Mouse (Mus musculus) stomach, embryonic 15.5 days (tissue): ENCODE measurements around the gene Slc46a2. TPM values are rescaled to one million over a fixed set of nuclear protein-coding genes. Genes with fewer than 3 reads are reported as not detected.

Experiments used
- ATAC-seq: fragments of 200-750 bp; cut with Nextera tagmentation; 2 replicates; pipeline ENCODE4 v1.8.0; 2017; ENCODE audit warnings: low read depth, moderate number of reproducible peaks, moderate TSS enrichment; ENCODE audit not compliant: insufficient read depth, low FRiP score
- H3K27ac ChIP-seq: fragments of 300-500 bp; sonication (generic); 2 replicates; pipeline ENCODE4 v1.5.1; 2015; ENCODE audit warnings: mild to moderate bottlenecking, inconsistent platforms
- H3K27me3 ChIP-seq: fragments of 300-500 bp; sonication (generic); replicated peaks from 2 replicates; pipeline ENCODE4 v1.6.1; 2015; ENCODE audit warnings: inconsistent platforms
- H3K36me3 ChIP-seq: fragments of 300-500 bp; sonication (generic); 2 replicates; pipeline ENCODE4 v1.6.1; 2015; ENCODE audit warnings: inconsistent platforms
- H3K4me1 ChIP-seq: fragments of 300-500 bp; sonication (generic); 2 replicates; pipeline ENCODE4 v1.6.1; 2015; ENCODE audit warnings: inconsistent platforms
- H3K4me2 ChIP-seq: fragments of 300-500 bp; sonication (generic); 2 replicates; pipeline ENCODE4 v1.6.1; 2015; ENCODE audit warnings: mild to moderate bottlenecking, inconsistent platforms
- H3K4me3 ChIP-seq: fragments of 300-500 bp; sonication (generic); replicated peaks from 2 replicates; pipeline ENCODE4 v1.5.1; 2015; ENCODE audit warnings: inconsistent platforms
- H3K9ac ChIP-seq: fragments of 300-500 bp; sonication (generic); 2 replicates; pipeline ENCODE4 v1.6.1; 2015; ENCODE audit warnings: inconsistent platforms
- H3K9me3 ChIP-seq: fragments of 300-500 bp; sonication (generic); 2 replicates; pipeline ENCODE4 v1.6.1; 2016; ENCODE audit warnings: inconsistent platforms
- WGBS: fragments of 180-500 bp; shearing (Covaris S2); methylation state at CpG from one replicate; pipeline ENCODE4 v1.1.7; 2015; 5-methylcytosine and 5-hydroxymethylcytosine counted together
- polyA plus RNA-seq: library from polyadenylated mRNA; unstranded; fragments of >200 nt; fragmentation: Nextera tagmentation; extraction: Ambion mirVana; gene quantifications from 2 replicates; pipeline ENCODE4 v1.2.1, GENCODE M21; 2015

Slc46a2 gene
- polyA plus RNA-seq, 1 experiment from 2014 or later: 0.10 TPM

GRCm38 (mm10) chr4:59870859-59871591 lies 43.8 kb downstream of the Slc46a2 start:
- H3K9ac ChIP-seq: no peak overlapping the region
- no peaks in the 10 kb centered on the region for H3K36me3 ChIP-seq
- no peak overlapping the region for H3K27ac ChIP-seq
- no peaks in the 10 kb centered on the region for H3K27me3 ChIP-seq
- H3K4me2 ChIP-seq: no peak overlapping the region
- no peaks in the 10 kb centered on the region for H3K9me3 ChIP-seq
- WGBS: 53% methylated on average over 9 of the region's 9 CpGs
- no peak overlapping the region for H3K4me3 ChIP-seq
- 0 out of 2 replicates have a peak, but pooled peaks have one; percentile 60 for ATAC-seq
- peaks cover 4% of the 10 kb centered on the region; the same call in 1 of the 2 replicates for H3K4me1 ChIP-seq

- no peak overlapping the region for H3K4me2 ChIP-seq
- 65% methylated on average over 6 of the region's 6 CpGs for WGBS
- no peak overlapping the region for H3K27ac ChIP-seq
- H3K36me3 ChIP-seq: no peaks in the 10 kb centered on the region
- no peak overlapping the region for H3K9ac ChIP-seq
- peaks cover 4% of the 10 kb centered on the region; the same call in 1 of the 2 replicates for H3K4me1 ChIP-seq
- H3K4me3 ChIP-seq: no peak overlapping the region
- H3K27me3 ChIP-seq: no peaks in the 10 kb centered on the region
- no peaks in the 10 kb centered on the region for H3K9me3 ChIP-seq
- no peak for ATAC-seq
These were observed 44.4 kb downstream of the Slc46a2 start for GRCm38 (mm10) chr4:59870433-59870832.

- Histone ChIP-seq H3K36me3 (no peaks in the 10 kb centered on the region), H3K9me3 (no peaks in the 10 kb centered on the region), H3K4me3 (no peak overlapping the region), H3K9ac (no peak overlapping the region), H3K27me3 (no peaks in the 10 kb centered on the region), H3K4me1 (peaks cover 4% of the 10 kb centered on the region; the same call in 1 of the 2 replicates), H3K4me2 (no peak overlapping the region), H3K27ac (no peak overlapping the region)
- WGBS: 50% methylated on average over 6 of the region's 6 CpGs
- no peak for ATAC-seq
These were observed 45.3 kb downstream of the Slc46a2 start for GRCm38 (mm10) chr4:59869488-59870057.

DNA sequence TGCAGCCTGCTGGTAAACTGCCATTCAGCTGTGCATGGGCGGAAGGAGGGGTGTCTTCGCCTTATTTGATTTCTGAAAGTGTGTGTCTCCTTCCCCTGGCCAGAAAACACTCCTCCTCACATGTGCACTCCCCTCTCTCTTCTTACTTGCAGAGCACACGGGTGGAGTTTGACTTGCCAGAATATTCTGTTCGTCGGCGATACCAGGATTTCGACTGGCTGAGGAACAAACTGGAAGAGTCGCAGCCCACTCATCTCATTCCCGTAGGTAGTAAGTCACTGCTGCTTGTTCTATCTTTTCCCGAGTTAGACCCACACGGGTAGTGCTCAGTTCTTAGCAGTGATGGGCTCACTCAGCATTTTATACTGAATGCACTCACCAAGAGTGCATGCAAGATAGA lies 46.8 kb downstream of the Slc46a2 start:
- Histone ChIP-seq H3K27ac (no peak overlapping the region), H3K9ac (no peak overlapping the region), H3K4me1 (peaks cover 4% of the 10 kb centered on the region; the same call in 1 of the 2 replicates), H3K4me2 (no peak overlapping the region), H3K36me3 (no peaks in the 10 kb centered on the region), H3K27me3 (no peaks in the 10 kb centered on the region), H3K4me3 (no peak overlapping the region), H3K9me3 (no peaks in the 10 kb centered on the region)
- 85% methylated on average over 11 of the region's 11 CpGs for WGBS
- ATAC-seq: no peak

DNA sequence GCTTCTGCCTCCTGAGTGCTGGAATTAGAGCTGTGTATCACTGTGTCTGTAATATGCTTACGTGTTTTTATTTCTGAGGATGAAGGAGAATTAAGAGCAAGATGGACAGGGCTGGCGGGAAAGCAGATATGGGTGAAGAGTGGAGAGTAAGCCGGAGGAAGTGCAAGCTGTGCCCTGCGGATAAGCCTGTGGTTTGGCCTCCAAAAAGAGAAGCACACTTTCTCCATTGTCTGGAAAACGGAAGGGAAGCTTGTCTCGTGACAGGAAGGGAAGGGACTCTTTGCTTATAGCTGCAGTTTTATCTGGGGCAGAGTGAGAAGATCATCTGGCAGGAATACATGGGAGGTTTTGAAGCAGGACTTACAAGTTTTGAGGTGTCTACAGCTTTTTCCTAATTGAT lies 51.0 kb downstream of the Slc46a2 start:
- no peaks in the 10 kb centered on the region for H3K36me3 ChIP-seq
- H3K27me3 ChIP-seq: no peaks in the 10 kb centered on the region
- no peak overlapping the region for H3K9ac ChIP-seq
- H3K4me1 ChIP-seq: no peaks in the 10 kb centered on the region
- no peaks in the 10 kb centered on the region for H3K9me3 ChIP-seq
- H3K27ac ChIP-seq: no peak overlapping the region
- 66% methylated on average over 6 of the region's 6 CpGs for WGBS
- no peak for ATAC-seq
- H3K4me3 ChIP-seq: no peak overlapping the region
- H3K4me2 ChIP-seq: no peak overlapping the region

DNA sequence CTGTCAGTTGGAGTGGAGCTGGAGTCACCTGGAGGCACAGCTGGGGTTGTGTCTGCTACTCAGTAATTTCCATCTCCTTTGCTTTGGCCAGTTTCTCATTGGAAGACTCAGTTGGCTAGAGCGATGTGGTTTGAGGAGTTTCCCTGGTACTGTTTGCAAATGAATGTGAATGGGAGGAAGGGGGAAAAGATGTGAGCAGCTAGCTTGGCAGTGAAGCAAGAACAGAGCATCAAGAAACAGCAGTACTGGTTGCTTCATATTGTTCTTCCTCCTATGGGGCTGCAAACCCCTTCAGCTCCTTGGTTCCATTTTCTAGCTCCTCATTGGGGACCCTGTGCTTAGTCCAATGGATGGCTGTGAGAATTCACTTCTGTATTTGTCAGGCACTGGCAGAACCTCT lies 52.5 kb downstream of the Slc46a2 start:
- Histone ChIP-seq H3K4me1 (no peaks in the 10 kb centered on the region), H3K4me3 (no peak overlapping the region), H3K36me3 (no peaks in the 10 kb centered on the region), H3K4me2 (no peak overlapping the region), H3K27ac (no peak overlapping the region), H3K9me3 (no peaks in the 10 kb centered on the region), H3K27me3 (no peaks in the 10 kb centered on the region), H3K9ac (no peak overlapping the region)
- WGBS: 94% methylated on average over 1 of the region's 1 CpGs
- no peak for ATAC-seq

- H3K4me3 ChIP-seq: no peak overlapping the region
- WGBS: 54% methylated on average over 4 of the region's 4 CpGs
- no peaks in the 10 kb centered on the region for H3K9me3 ChIP-seq
- no peaks in the 10 kb centered on the region for H3K36me3 ChIP-seq
- H3K4me2 ChIP-seq: no peak overlapping the region
- no peaks in the 10 kb centered on the region for H3K4me1 ChIP-seq
- no peak overlapping the region for H3K27ac ChIP-seq
- ATAC-seq: no peak
- no peak overlapping the region for H3K9ac ChIP-seq
- no peaks in the 10 kb centered on the region for H3K27me3 ChIP-seq
These were observed 53.0 kb downstream of the Slc46a2 start for GRCm38 (mm10) chr4:59861871-59862270.

GRCm38 (mm10) chr4:59860431-59860830 lies 54.4 kb downstream of the Slc46a2 start:
- WGBS: 60% methylated on average over 2 of the region's 2 CpGs
- no peak for ATAC-seq
- peak overlapping the region; percentile 55 for H3K27ac ChIP-seq

DNA sequence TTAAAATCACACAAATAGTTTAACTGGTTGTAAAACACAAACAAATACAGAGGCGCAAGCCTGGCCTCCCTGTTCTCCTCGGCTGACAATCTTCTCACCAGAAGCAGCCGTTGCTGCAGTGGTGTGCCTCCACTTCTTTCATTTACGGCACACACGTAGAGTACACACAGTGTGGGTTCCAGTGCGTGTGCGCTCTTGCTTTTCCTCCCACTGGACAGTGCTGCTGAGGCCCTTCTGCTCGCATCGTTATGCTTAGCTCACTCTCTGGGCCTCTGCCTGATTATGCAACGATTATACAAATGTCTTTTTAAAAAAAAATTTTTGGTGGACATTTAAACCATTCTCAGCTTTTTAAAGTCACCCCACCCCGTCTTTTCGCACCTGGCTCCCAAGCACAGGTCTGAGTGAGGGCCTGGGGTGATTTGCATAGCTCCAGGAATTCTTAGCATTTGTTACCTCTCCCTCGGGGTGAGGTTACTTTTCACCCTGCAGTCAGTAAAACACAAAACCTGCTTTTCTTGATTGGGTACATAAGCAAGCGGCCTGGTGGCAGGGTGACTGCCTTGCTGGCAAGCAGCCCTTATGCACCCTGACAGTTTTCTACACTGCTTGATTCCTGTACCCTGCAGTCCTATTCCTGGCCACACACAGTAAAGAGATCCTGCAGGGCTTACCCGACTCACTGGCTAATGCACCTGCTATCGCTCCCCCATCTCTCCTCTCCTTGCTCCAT lies 55.0 kb downstream of the Slc46a2 start:
- no peaks in the 10 kb centered on the region for H3K9me3 ChIP-seq
- H3K4me1 ChIP-seq: no peaks in the 10 kb centered on the region
- H3K9ac ChIP-seq: no peak overlapping the region
- H3K27me3 ChIP-seq: no peaks in the 10 kb centered on the region
- peak; percentile 87 for ATAC-seq
- no peaks in the 10 kb centered on the region for H3K36me3 ChIP-seq
- H3K4me2 ChIP-seq: peak overlapping the region; percentile 1; the same call in 1 of the 2 replicates
- peak overlapping the region; percentile 55 for H3K27ac ChIP-seq
- WGBS: 56% methylated on average over 16 of the region's 16 CpGs
- H3K4me3 ChIP-seq: no peak overlapping the region

More at GRCm38 (mm10) chr4:59860431-59860830, 54.4 kb downstream of the Slc46a2 start:
- H3K9ac ChIP-seq: no peak overlapping the region
- H3K27me3 ChIP-seq: no peaks in the 10 kb centered on the region
- no peaks in the 10 kb centered on the region for H3K9me3 ChIP-seq
- no peak overlapping the region for H3K4me2 ChIP-seq
- H3K4me3 ChIP-seq: no peak overlapping the region
- H3K36me3 ChIP-seq: no peaks in the 10 kb centered on the region
- no peaks in the 10 kb centered on the region for H3K4me1 ChIP-seq

Other genes starting within 250 kb of the Slc46a2 start
- 44.0 and 46.9 TPM in 2 replicates for gene Inip, start 113.5 kb downstream of the Slc46a2 start, polyA plus RNA-seq
- 7.3 and 8.6 TPM in 2 replicates for gene Snx30, start 109.2 kb downstream of the Slc46a2 start, polyA plus RNA-seq
- gene Mup4, start 45.7 kb upstream of the Slc46a2 start, polyA plus RNA-seq: not detected in 2 replicates
- gene Mup6, start 49.2 kb upstream of the Slc46a2 start, polyA plus RNA-seq: not detected in 2 replicates
- not detected in 2 replicates for gene Mup7, start 155.4 kb upstream of the Slc46a2 start, polyA plus RNA-seq
- gene Mup2, start 239.2 kb upstream of the Slc46a2 start, polyA plus RNA-seq: not detected in 2 replicates